Mouse (Mus musculus): Measurements from ENCODE around the gene Tmem221. TPM values are rescaled to one million over a fixed set of nuclear protein-coding genes. Genes with fewer than 3 reads are reported as not detected.

The Tmem221 gene
- polyA plus RNA-seq, 1 experiment: 0.86 TPM

GRCm38 (mm10) chr8:71550754-71551153 is 7.9 kb downstream of the Tmem221 start:
- Histone ChIP-seq H3K4me3 (ENCODE audit: control insufficient read depth, low read depth, low read length) (no peak overlapping the region), H3K27ac (ENCODE audit: control insufficient read depth, insufficient read depth, low read depth, low read length) (no peak overlapping the region), H3K36me3 (ENCODE audit: control insufficient read depth, insufficient read depth, low read length) (no peaks in the 10 kb centered on the region), H3K4me1 (ENCODE audit: control insufficient read depth, insufficient read depth, low read length) (peaks cover 6% of the 10 kb centered on the region), H3K27me3 (ENCODE audit: control insufficient read depth, insufficient read depth, low read length) (no peaks in the 10 kb centered on the region)
- no peak for TF ChIP-seq POLR2A (IDR thresholded peaks at IDR 0.05; ENCODE audit: control insufficient read depth, low read depth, low read length)
- TF ChIP-seq CTCF (IDR thresholded peaks at IDR 0.05; ENCODE audit: control insufficient read depth, insufficient read depth, insufficient replicate concordance, low read depth, low read length): no peak

GRCm38 (mm10) chr8:71547590-71547989 is 11.1 kb downstream of the Tmem221 start:
- TF ChIP-seq POLR2A (IDR thresholded peaks at IDR 0.05; ENCODE audit: control insufficient read depth, low read depth, low read length) (no peak), CTCF (IDR thresholded peaks at IDR 0.05; ENCODE audit: control insufficient read depth, insufficient read depth, insufficient replicate concordance, low read depth, low read length) (no peak)
- H3K4me3 ChIP-seq (ENCODE audit: control insufficient read depth, low read depth, low read length): no peak overlapping the region

GRCm38 (mm10) chr8:71545053-71545452 is 13.6 kb downstream of the Tmem221 start:
- Histone ChIP-seq H3K4me1 (ENCODE audit: control insufficient read depth, insufficient read depth, low read length) (peaks cover 7% of the 10 kb centered on the region), H3K4me3 (ENCODE audit: control insufficient read depth, low read depth, low read length) (no peak overlapping the region), H3K27ac (ENCODE audit: control insufficient read depth, insufficient read depth, low read depth, low read length) (no peak overlapping the region), H3K36me3 (ENCODE audit: control insufficient read depth, insufficient read depth, low read length) (no peaks in the 10 kb centered on the region), H3K27me3 (ENCODE audit: control insufficient read depth, insufficient read depth, low read length) (no peaks in the 10 kb centered on the region)
- TF ChIP-seq POLR2A (IDR thresholded peaks at IDR 0.05; ENCODE audit: control insufficient read depth, low read depth, low read length) (no peak), CTCF (IDR thresholded peaks at IDR 0.05; ENCODE audit: control insufficient read depth, insufficient read depth, insufficient replicate concordance, low read depth, low read length) (no peak)

More at GRCm38 (mm10) chr8:71547590-71547989, 11.1 kb downstream of the Tmem221 start:
- H3K27me3 ChIP-seq (ENCODE audit: control insufficient read depth, insufficient read depth, low read length): no peaks in the 10 kb centered on the region
- H3K36me3 ChIP-seq (ENCODE audit: control insufficient read depth, insufficient read depth, low read length): no peaks in the 10 kb centered on the region
- H3K4me1 ChIP-seq (ENCODE audit: control insufficient read depth, insufficient read depth, low read length): peaks cover 7% of the 10 kb centered on the region
- no peak overlapping the region for H3K27ac ChIP-seq (ENCODE audit: control insufficient read depth, insufficient read depth, low read depth, low read length)

GRCm38 (mm10) chr8:71543755-71544154 is 14.9 kb downstream of the Tmem221 start:
- TF ChIP-seq CTCF (IDR thresholded peaks at IDR 0.05; ENCODE audit: control insufficient read depth, insufficient read depth, insufficient replicate concordance, low read depth, low read length): no peak
- TF ChIP-seq POLR2A (IDR thresholded peaks at IDR 0.05; ENCODE audit: control insufficient read depth, low read depth, low read length): no peak
- H3K27ac ChIP-seq (ENCODE audit: control insufficient read depth, insufficient read depth, low read depth, low read length): no peak overlapping the region
- H3K27me3 ChIP-seq (ENCODE audit: control insufficient read depth, insufficient read depth, low read length): no peaks in the 10 kb centered on the region
- H3K4me3 ChIP-seq (ENCODE audit: control insufficient read depth, low read depth, low read length): no peak overlapping the region
- peaks cover 7% of the 10 kb centered on the region for H3K4me1 ChIP-seq (ENCODE audit: control insufficient read depth, insufficient read depth, low read length)
- no peaks in the 10 kb centered on the region for H3K36me3 ChIP-seq (ENCODE audit: control insufficient read depth, insufficient read depth, low read length)

GRCm38 (mm10) chr8:71542632-71543343 is 15.9 kb downstream of the Tmem221 start, which contains the start of gene Mvb12a:
TSS of gene Mvb12a (plus strand) at chr8:71542922.
- Histone ChIP-seq H3K4me1 (ENCODE audit: control insufficient read depth, insufficient read depth, low read length) (peaks cover 11% of the 10 kb centered on the region), H3K36me3 (ENCODE audit: control insufficient read depth, insufficient read depth, low read length) (no peaks in the 10 kb centered on the region), H3K27ac (ENCODE audit: control insufficient read depth, insufficient read depth, low read depth, low read length) (peak within 1 kb of the TSS; percentile 56), H3K4me3 (ENCODE audit: control insufficient read depth, low read depth, low read length) (peak within 1 kb of the TSS; percentile 92), H3K27me3 (ENCODE audit: control insufficient read depth, insufficient read depth, low read length) (no peaks in the 10 kb centered on the region)
- peak; percentile 49; the same call in 1 of the 2 replicates for TF ChIP-seq POLR2A (IDR thresholded peaks at IDR 0.05; ENCODE audit: control insufficient read depth, low read depth, low read length)
- TF ChIP-seq CTCF (IDR thresholded peaks at IDR 0.05; ENCODE audit: control insufficient read depth, insufficient read depth, insufficient replicate concordance, low read depth, low read length): no peak

GRCm38 (mm10) chr8:71537028-71537867 is 21.4 kb downstream of the Tmem221 start, which contains the start of gene Bst2:
TSS of gene Bst2 (minus strand) at chr8:71537456.
- TF ChIP-seq CTCF (IDR thresholded peaks at IDR 0.05; ENCODE audit: control insufficient read depth, insufficient read depth, insufficient replicate concordance, low read depth, low read length): no peak
- no peak for TF ChIP-seq POLR2A (IDR thresholded peaks at IDR 0.05; ENCODE audit: control insufficient read depth, low read depth, low read length)
- Histone ChIP-seq H3K36me3 (ENCODE audit: control insufficient read depth, insufficient read depth, low read length) (no peaks in the 10 kb centered on the region), H3K27me3 (ENCODE audit: control insufficient read depth, insufficient read depth, low read length) (no peaks in the 10 kb centered on the region), H3K4me1 (ENCODE audit: control insufficient read depth, insufficient read depth, low read length) (peaks cover 12% of the 10 kb centered on the region), H3K4me3 (ENCODE audit: control insufficient read depth, low read depth, low read length) (peak within 1 kb of the TSS; percentile 85), H3K27ac (ENCODE audit: control insufficient read depth, insufficient read depth, low read depth, low read length) (peak within 1 kb of the TSS; percentile 59)

GRCm38 (mm10) chr8:71535663-71536062 is 23.0 kb downstream of the Tmem221 start:
- Histone ChIP-seq H3K36me3 (ENCODE audit: control insufficient read depth, insufficient read depth, low read length) (no peaks in the 10 kb centered on the region), H3K4me1 (ENCODE audit: control insufficient read depth, insufficient read depth, low read length) (peaks cover 12% of the 10 kb centered on the region), H3K27ac (ENCODE audit: control insufficient read depth, insufficient read depth, low read depth, low read length) (no peak overlapping the region), H3K4me3 (ENCODE audit: control insufficient read depth, low read depth, low read length) (no peak overlapping the region), H3K27me3 (ENCODE audit: control insufficient read depth, insufficient read depth, low read length) (no peaks in the 10 kb centered on the region)
- TF ChIP-seq CTCF (IDR thresholded peaks at IDR 0.05; ENCODE audit: control insufficient read depth, insufficient read depth, insufficient replicate concordance, low read depth, low read length) (no peak), POLR2A (IDR thresholded peaks at IDR 0.05; ENCODE audit: control insufficient read depth, low read depth, low read length) (no peak)
